Mouse (Mus musculus): ENCODE data around the gene Ddb1.

Ddb1 gene

DNA sequence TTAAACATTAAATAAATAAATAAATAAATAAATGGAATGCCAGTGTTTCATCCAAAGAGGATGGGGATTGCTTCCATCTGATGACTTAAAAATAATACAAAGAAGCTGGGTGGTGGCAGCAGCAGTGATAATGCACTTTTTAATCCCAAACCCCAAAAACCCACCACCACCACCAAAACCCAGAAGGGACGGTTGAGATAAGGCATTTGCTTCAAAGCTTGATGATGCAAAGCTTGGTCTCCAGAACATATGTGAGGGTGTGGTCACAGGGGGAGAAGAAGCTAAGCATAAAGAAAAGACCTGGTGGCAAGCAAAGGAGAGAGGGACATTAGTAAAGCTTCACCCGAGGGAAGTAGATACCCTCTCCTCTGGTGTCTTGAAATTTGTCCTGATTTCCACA is 56.8 kb downstream of the Ddb1 start:
- DNase-seq (ENCODE audit: low read depth), result no peak

- no peak for DNase-seq (ENCODE audit: low read depth)
These were observed 57.5 kb downstream of the Ddb1 start for GRCm38 (mm10) chr19:10662665-10663064.

DNA sequence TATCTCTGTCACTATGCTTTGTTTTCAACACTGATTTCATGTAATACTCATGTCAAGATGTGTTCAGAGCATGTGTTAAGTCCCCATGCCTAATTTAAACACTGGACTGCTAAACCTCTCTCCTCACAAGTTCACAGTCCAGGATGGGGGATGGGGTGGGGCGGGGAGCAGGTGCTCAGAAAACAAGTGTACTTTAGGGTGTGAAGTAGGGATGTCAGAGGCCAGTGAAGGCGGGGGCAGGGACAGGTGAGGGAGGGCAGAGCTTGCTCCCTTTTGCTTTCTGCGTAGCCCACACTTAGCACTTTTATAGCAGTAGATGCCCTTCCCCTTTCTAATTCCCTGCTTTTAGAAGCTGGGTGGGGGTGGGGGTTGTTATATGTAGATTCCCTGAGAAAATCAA is 60.0 kb downstream of the Ddb1 start:
- no peak for DNase-seq (ENCODE audit: low read depth)

DNA sequence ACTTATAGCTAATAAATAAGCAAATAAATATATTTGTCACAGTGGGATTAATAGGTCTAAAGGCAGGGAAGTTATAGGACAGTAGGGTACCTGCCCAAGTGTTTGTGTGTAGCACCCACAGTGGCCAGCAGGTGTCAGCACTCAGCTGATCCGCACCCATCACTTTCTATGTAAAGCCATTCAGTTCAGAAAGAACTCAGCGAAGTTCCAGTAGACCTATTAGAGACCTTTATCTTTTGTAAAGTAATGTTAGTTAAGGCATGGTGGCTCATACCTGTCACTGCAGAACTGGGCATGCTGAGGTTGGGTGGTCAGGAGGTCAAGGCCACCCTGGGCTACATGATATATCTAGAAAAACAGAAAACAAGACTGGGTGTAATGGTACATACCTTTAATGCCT is 60.4 kb downstream of the Ddb1 start:
- DNase-seq (ENCODE audit: low read depth), result peak; percentile 87

DNA sequence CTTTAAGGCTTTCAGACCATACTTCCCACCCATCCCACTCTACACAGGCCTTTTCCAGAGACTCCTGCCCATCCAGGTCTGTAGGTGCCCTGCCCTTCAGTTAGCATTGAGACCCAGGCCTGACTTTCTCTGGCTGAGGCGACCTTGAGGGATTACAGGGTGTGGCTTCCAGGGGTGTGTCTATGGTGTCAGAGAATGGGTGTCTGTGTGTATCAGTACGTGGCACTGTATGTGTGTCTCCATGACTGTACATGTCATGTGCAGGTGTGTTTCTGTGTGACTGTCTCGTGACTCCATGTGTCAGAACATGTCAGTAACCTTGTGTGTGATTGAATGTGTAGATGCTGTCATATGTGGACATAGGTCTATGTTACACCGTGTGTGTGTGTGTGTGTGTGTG is 66.2 kb downstream of the Ddb1 start:
- no peak for DNase-seq (ENCODE audit: low read depth)

DNA sequence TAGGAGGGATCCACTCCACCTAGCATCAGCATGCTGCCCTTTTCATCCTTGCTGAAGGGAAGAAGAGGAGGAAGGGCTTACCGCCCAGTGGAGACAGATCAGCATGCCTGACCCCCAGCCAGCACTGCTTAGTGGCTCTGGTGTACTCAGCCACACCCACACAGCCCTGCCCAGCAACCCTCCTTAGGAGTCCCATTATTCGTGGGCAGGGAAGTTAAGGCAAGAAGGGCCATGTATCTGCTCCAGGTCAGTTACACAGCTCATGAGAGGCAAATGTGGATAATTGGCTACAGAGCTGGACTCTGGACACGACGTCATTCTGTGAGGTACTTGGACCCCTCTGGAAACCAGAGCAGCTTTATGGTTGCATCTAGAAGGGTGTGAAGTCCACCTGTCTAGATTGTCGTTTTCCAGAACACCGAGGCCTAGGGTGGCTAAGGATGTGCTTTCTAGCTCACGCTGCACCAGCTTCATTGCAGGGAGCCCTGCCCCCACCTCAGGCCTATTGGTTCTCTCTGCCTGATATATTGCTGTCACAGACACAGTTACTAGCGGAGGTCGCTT is 66.8 kb downstream of the Ddb1 start:
- DNase-seq (ENCODE audit: low read depth), result no peak

- no peak for DNase-seq (ENCODE audit: low read depth)
These were observed 68.1 kb downstream of the Ddb1 start for GRCm38 (mm10) chr19:10673275-10673674.

GRCm38 (mm10) chr19:10676656-10677055 is 71.5 kb downstream of the Ddb1 start:
- no peak for DNase-seq (ENCODE audit: low read depth)

DNA sequence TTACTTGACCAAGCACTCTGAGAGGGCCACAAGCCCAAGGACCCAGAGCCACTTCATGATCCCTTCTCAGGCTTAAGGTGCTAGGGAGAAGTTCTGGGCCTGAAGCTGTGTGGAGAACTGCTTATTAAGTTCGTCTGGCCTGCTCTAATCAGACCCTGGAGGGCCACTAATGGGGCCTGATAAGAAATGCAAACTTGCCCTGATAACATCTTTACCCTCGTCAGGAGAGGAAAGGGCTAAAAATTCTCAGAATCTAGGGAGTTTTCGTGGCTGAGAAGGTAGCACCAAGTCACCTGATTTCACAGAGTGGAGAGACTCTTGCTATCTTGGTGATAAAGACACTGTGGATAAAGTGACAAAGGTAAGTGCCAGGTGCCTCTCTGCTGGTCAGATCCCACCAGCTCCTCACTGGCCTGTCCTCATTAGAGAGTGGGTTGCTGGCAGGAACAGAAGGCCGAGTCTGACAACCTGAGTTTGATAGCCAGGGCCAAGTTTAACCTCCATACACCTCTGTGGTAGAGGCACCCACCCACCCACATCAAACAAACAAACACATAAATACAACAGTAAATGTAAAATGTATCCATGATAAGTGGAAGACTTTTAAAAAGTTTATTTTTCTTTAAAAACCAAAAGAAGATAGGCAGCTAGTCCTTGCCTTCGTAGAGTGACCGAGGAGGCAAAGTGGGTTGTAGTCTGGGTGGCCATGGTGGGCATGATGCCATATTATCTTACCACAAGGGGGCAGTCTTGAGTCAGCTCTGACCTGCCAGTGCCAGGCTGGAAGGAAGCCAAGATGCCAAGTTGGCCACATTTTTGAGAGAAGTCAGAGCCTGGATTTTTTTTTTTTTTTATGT is 73.0 kb downstream of the Ddb1 start, which contains the start of gene Pga5:
Pga5 (minus strand) TSS at position 157 of the 857 bp plus-strand sequence.
- peak; percentile 94 for DNase-seq (ENCODE audit: low read depth)

GRCm38 (mm10) chr19:10678772-10679067 is 73.6 kb downstream of the Ddb1 start:
- no peak for DNase-seq (ENCODE audit: low read depth)
